Mouse (Mus musculus) megakaryocyte-erythroid progenitor cell, adult 5-6 weeks (primary cell): ENCODE data around the gene Cyp2c70. TPM values are rescaled to one million over a fixed set of nuclear protein-coding genes. Genes with fewer than 3 reads are reported as not detected.
"Not testable (repeated sequence)": the region's sequence is repeated elsewhere in the genome, so short reads cannot be mapped to it uniquely, and the experiment has no call there.

Experiments
- ATAC-seq: replicated peaks from 2 replicates; pipeline ENCODE4 v1.8.0; 2016; ENCODE audit warnings: mild to moderate bottlenecking, inconsistent platforms; ENCODE audit not compliant: severe bottlenecking, poor library complexity, low FRiP score, low TSS enrichment
- total RNA-seq, 2 experiments: library from RNA; stranded (forward) in 1 of 2; stranded (reverse) in 1 of 2; fragments of 200-1000, 215-1000 nt in 1 of 2; fragments of >200 nt in 1 of 2; fragmentation: Nextera tagmentation in 1 of 2; gene quantifications; 2 replicates each; pipeline ENCODE4 v1.2.3; 2014 to 2017

The Cyp2c70 gene
- total RNA-seq (2014; fragmentation: Nextera tagmentation) (not detected in 2 replicates), total RNA-seq (2017) (not detected in 2 replicates)

- no peak for ATAC-seq
These were observed at the start of gene Cyp2c70 for GRCm38 (mm10) chr19:40187160-40187559. TSS of gene Cyp2c70 (minus strand) at chr19:40187333.

DNA sequence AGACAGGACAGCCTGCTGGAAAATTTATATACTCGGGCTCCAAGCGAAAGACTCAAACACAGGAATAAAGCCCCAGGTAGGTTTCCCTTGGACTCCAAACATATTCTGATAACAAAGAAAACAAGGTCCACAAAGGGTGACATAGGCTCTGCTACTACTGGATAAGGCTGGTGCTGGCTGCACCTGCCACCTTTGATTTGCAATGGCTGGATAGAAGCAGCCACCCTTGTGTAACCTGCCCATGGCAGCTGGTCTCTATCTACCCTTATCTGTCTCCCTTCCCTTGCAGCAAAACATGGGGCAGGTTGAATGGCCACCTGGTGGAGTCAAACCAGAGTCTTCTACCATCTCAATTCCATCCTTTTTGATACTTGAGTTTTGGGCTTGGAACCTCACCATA, 45.4 kb upstream of the Cyp2c70 start:
- ATAC-seq, result no peak

- ATAC-seq, result 0 out of 2 replicates have a peak, but pooled peaks have one; percentile 50
These were observed 44.9 kb upstream of the Cyp2c70 start for GRCm38 (mm10) chr19:40231825-40232541.

GRCm38 (mm10) chr19:40231074-40231738, 44.1 kb upstream of the Cyp2c70 start:
- ATAC-seq, result no peak

GRCm38 (mm10) chr19:40226516-40227151, 39.5 kb upstream of the Cyp2c70 start:
- no peak for ATAC-seq

DNA sequence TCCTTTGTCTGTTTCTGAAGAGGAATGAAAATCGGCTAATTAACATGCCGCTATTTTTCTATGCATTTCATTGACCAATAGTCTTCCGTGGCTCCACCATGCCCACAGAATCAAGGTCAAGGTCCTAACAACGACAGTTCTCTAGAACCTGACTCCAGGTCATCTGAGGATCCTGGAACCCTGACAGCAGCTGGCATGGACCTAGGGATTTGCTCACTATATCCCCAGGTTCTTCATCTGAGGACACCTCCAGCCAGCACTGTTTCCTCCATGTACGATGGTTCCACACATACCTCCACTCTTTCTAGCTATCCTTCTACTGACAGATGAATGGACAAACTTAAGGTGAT, 38.6 kb upstream of the Cyp2c70 start:
- no peak for ATAC-seq

DNA sequence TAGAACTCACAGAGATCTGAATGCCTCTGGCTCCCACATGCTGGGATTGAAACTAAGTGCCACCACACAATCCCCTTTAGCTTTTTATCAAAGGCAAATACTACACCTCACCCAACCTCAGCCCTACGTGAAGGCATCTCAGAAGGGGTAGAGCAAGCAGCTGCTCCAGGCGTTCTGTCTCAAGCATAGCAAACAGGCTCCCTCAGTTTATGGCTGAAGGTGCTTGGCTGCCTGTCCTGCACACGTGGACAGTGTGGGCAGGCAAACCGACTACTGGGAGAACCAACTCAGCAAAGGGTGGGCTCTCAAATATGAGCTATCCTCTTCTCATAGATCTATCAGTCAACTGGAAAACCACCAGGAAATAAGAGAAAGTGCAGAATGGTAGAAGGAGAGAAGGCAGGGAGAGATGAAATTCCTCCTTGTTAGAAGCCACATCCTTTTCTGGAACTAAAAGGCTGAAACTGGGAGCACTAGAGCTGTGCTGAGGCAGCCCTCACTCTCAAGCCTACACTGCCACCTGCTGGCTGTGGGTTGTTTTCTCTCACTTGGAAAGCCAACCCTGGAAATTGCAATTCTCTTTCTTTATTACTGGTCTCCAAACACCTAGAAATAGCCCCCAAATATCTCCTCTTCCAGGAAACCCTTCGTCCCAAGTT, 38.1 kb upstream of the Cyp2c70 start:
- peak; percentile 72 for ATAC-seq

DNA sequence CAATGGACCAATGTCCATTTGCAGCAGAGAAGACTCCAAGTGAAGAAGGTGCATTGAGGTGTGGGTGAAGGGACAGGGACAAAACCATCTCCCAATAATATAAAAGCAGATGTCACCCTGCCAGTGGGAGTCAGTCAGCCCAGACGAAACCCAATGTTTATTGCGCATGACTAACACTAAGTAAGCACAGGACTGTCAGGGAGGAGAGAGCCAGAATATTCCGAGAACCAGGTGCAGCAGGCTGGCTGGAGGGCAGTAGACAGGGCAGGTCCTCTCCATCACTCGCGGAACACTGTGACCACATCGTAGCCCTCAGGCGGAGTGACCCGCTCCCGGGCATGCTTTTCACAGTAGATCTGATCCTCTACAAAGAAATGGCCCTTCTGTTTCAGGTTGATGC, 35.2 kb upstream of the Cyp2c70 start:
- ATAC-seq, result not testable (repeated sequence)

- ATAC-seq, result no peak
These were observed 33.7 kb upstream of the Cyp2c70 start for GRCm38 (mm10) chr19:40220878-40221277.

- ATAC-seq, result not testable (repeated sequence)
These were observed 15.8 kb upstream of the Cyp2c70 start for GRCm38 (mm10) chr19:40202947-40203346.

- ATAC-seq, result no peak
These were observed 3.5 kb upstream of the Cyp2c70 start for GRCm38 (mm10) chr19:40190596-40190995.

DNA sequence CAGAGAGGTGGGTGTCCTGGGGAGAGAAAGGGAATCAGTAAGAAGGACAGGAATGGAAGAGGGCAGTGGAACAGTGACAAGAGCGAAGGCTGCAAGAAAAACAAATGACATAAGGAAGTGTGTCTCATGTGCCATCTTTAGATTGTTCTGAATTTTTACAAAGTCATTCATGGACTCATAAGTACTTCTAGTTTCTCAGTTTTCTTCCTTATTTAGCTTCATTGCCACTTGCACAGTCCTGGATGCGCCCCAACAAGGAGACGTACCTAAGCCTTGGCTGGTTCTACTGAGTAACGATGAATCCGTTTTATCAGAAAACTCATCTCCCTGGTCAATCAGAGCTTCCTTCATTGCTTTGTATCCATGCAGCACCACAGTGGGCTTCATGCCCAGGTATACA, 3.5 kb downstream of the Cyp2c70 start:
- no peak for ATAC-seq

- ATAC-seq, result no peak
These were observed 8.8 kb downstream of the Cyp2c70 start for GRCm38 (mm10) chr19:40178311-40178710.

- ATAC-seq, result not testable (repeated sequence)
These were observed 18.7 kb downstream of the Cyp2c70 start for GRCm38 (mm10) chr19:40168391-40168790.

GRCm38 (mm10) chr19:40126996-40127395, 60.1 kb downstream of the Cyp2c70 start:
- not testable (repeated sequence) for ATAC-seq

- ATAC-seq, result not testable (repeated sequence)
These were observed 62.0 kb downstream of the Cyp2c70 start for GRCm38 (mm10) chr19:40125165-40125564.

DNA sequence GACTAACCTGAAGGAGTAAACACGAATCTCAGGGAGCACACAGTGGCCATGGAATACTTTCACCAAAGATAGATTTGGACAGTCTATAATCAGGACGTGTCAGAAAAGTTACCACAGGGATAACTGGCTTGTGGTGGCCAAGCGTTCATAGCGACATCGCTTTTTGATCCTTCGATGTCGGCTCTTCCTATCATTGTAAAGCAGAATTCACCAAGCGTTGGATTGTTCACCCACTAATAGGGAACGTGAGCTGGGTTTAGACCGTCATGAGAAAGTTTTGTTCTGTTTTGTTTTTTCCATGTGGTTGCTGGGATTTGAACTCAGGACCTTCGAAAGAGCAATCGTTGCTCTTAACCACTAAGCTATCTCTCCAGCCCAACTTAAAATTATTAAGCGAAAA, 67.5 kb downstream of the Cyp2c70 start:
- not testable (repeated sequence) for ATAC-seq
